Mouse (Mus musculus): ENCODE data around the gene Gm20696. TPM values are rescaled to one million over a fixed set of nuclear protein-coding genes. Genes with fewer than 3 reads are reported as not detected.

The Gm20696 gene
- total and polyA plus RNA-seq, 2 experiments from 2014 or later: 2.5 to 3.6 TPM

DNA sequence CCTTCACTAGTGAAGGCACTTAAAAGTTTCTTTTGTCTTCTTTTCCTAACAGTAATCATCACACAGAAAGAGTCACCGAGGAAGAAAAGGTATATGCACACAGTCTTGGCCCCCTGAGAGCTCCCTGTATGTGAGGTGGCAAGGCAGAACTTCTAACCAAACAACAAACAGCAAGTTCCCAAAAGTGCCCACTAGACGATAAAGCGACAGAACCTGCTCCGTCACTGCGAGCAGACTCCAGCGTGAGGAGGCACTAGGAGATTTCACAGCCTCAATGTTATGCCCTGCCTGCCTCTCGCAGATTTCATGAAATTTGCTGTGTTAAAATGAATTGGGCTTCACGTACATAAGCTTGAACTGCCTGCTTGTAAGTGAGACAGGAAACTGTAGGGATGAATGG, 46.6 kb downstream of the Gm20696 start:
- no peaks in the 10 kb centered on the region for H3K9me3 ChIP-seq (ENCODE audit: low read length)
- DNase-seq (ENCODE audit: low spot score) (no peak), ATAC-seq (no peak)
- no peak overlapping the region for H3K4me3 ChIP-seq (ENCODE audit: low read length)
- no peaks in the 10 kb centered on the region for H3K27me3 ChIP-seq (ENCODE audit: insufficient read depth, low read length)
- H3K9ac ChIP-seq (replicated peaks; ENCODE audit: low read length): no peak overlapping the region
- H3K36me3 ChIP-seq (ENCODE audit: insufficient read depth, low read length): no peaks in the 10 kb centered on the region
- 79% methylated on average over 8 of the region's 8 CpGs for WGBS
- TF ChIP-seq CTCF (IDR thresholded peaks at IDR 0.05; ENCODE audit: low read depth): no peak
- H3K27ac ChIP-seq: no peak overlapping the region
- no peaks in the 10 kb centered on the region; the same call in 1 of the 2 replicates for H3K4me1 ChIP-seq (ENCODE audit: insufficient read depth, low read length)
- H3K4me2 ChIP-seq (ENCODE audit: low read depth, low read length): no peak overlapping the region

DNA sequence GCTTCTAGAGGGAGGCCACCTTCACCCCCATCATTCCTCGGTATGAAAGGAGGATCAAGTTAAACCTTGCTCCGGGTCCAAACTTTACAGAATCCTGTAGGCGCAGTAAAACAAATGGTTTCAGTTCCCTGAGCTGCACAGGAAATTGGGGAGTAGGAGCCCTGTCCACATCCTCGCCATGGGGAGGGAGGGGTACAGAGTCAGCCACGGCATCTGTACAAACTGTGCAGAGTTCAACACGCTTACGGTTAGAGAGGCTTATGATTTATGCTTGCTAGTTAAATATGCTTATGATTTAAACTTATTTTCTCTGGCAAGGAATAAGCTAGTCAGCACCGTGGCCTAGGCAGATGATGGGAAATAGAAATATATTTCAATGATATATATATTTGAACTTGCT, 47.1 kb downstream of the Gm20696 start:
- Histone ChIP-seq H3K4me1 (ENCODE audit: insufficient read depth, low read length) (no peaks in the 10 kb centered on the region; the same call in 1 of the 2 replicates), H3K36me3 (ENCODE audit: insufficient read depth, low read length) (no peaks in the 10 kb centered on the region), H3K9ac (replicated peaks; ENCODE audit: low read length) (no peak overlapping the region), H3K9me3 (ENCODE audit: low read length) (no peaks in the 10 kb centered on the region), H3K4me2 (ENCODE audit: low read depth, low read length) (no peak overlapping the region), H3K27me3 (ENCODE audit: insufficient read depth, low read length) (no peaks in the 10 kb centered on the region), H3K4me3 (ENCODE audit: low read length) (no peak overlapping the region), H3K27ac (no peak overlapping the region)
- 77% methylated on average over 8 of the region's 8 CpGs for WGBS
- DNase-seq (ENCODE audit: low spot score): no peak
- no peak for ATAC-seq
- no peak for TF ChIP-seq CTCF (IDR thresholded peaks at IDR 0.05; ENCODE audit: low read depth)

DNA sequence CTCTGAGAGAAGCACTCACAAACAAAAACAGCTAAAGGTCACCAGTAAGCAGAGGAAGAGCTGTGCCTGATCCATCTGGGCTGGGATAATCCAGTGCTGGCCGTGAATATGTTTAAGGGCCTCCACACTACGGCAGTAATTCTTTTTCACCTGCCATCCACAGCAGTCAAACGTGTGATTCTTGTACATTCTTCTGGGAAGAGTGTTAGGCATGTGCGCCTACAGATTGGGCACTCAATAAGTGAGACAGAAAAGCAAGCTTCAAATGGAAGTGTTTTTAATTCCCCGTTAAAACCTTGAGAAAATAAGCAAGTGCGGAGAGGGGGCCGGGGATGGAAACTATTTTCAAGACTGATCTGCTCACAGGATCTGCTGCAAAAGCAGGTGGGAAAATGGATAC, 48.7 kb downstream of the Gm20696 start:
- Histone ChIP-seq H3K9me3 (ENCODE audit: low read length) (no peaks in the 10 kb centered on the region), H3K9ac (replicated peaks; ENCODE audit: low read length) (no peak overlapping the region), H3K27ac (no peak overlapping the region), H3K4me1 (ENCODE audit: insufficient read depth, low read length) (no peaks in the 10 kb centered on the region; the same call in 1 of the 2 replicates), H3K36me3 (ENCODE audit: insufficient read depth, low read length) (no peaks in the 10 kb centered on the region), H3K4me3 (ENCODE audit: low read length) (no peak overlapping the region), H3K4me2 (ENCODE audit: low read depth, low read length) (no peak overlapping the region), H3K27me3 (ENCODE audit: insufficient read depth, low read length) (no peaks in the 10 kb centered on the region)
- DNase-seq (ENCODE audit: low spot score) (no peak), ATAC-seq (no peak)
- 71% methylated on average over 7 of the region's 7 CpGs for WGBS
- TF ChIP-seq CTCF (IDR thresholded peaks at IDR 0.05; ENCODE audit: low read depth): no peak

DNA sequence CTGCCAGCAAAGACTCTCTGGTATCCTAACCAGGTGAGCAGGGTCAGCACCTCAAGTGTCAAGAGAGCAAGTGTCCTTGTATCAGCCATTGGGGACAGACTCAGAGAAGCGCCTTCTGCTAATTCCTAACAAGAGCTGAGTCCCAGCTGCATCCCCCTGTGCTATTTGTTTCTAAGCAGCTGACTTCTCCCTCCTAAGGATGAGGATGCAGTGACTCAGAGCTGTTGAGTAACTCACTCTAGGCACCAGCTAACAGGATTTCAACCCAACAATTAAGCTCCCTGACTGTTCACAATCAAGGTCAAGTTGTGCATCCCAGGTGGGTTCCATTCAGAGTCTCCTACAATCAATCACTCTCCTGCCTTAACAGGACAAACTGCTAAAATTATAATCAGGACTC, 49.2 kb downstream of the Gm20696 start:
- ATAC-seq: no peak
- no peaks in the 10 kb centered on the region for H3K9me3 ChIP-seq (ENCODE audit: low read length)
- H3K36me3 ChIP-seq (ENCODE audit: insufficient read depth, low read length): no peaks in the 10 kb centered on the region
- no peak overlapping the region for H3K4me2 ChIP-seq (ENCODE audit: low read depth, low read length)
- no peaks in the 10 kb centered on the region; the same call in 1 of the 2 replicates for H3K4me1 ChIP-seq (ENCODE audit: insufficient read depth, low read length)
- no peaks in the 10 kb centered on the region for H3K27me3 ChIP-seq (ENCODE audit: insufficient read depth, low read length)
- WGBS: 87% methylated on average over 1 of the region's 1 CpGs
- H3K27ac ChIP-seq: no peak overlapping the region
- no peak for TF ChIP-seq CTCF (IDR thresholded peaks at IDR 0.05; ENCODE audit: low read depth)
- H3K9ac ChIP-seq (replicated peaks; ENCODE audit: low read length): no peak overlapping the region
- H3K4me3 ChIP-seq (ENCODE audit: low read length): no peak overlapping the region
- no peak for DNase-seq (ENCODE audit: low spot score)

DNA sequence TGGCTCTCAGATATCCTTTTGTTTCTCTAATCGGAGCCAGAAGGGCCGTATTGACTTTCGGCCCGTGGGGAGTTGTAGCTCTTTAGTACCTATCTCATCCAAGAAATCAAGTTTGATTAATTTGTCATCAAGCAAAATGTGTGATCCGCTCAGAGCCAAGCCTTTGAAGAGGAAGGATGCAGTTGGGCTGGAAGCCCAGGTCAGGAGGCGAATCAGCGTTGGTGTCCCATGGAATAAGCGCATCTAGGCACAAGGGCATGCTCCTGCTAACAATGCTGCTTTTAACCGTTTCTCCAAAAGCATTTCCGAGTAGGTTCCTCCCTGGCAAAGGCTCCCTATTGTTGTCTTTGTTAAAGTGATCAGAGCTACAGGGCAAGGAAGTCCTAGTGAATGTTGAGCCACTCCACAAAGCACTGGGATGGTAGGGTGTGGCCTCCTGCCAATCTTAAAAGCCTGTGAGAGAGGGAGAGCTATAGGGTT, 51.3 kb downstream of the Gm20696 start:
- TF ChIP-seq CTCF (IDR thresholded peaks at IDR 0.05; ENCODE audit: low read depth): no peak
- DNase-seq (ENCODE audit: low spot score): peak; percentile 36
- no peak for ATAC-seq
- H3K4me1 ChIP-seq (ENCODE audit: insufficient read depth, low read length): no peaks in the 10 kb centered on the region; the same call in 1 of the 2 replicates
- no peak overlapping the region for H3K27ac ChIP-seq
- no peak overlapping the region for H3K4me2 ChIP-seq (ENCODE audit: low read depth, low read length)
- H3K9me3 ChIP-seq (ENCODE audit: low read length): no peaks in the 10 kb centered on the region
- no peaks in the 10 kb centered on the region for H3K27me3 ChIP-seq (ENCODE audit: insufficient read depth, low read length)
- no peak overlapping the region for H3K4me3 ChIP-seq (ENCODE audit: low read length)
- WGBS: 24% methylated on average over 10 of the region's 10 CpGs
- no peak overlapping the region for H3K9ac ChIP-seq (replicated peaks; ENCODE audit: low read length)
- H3K36me3 ChIP-seq (ENCODE audit: insufficient read depth, low read length): no peaks in the 10 kb centered on the region

DNA sequence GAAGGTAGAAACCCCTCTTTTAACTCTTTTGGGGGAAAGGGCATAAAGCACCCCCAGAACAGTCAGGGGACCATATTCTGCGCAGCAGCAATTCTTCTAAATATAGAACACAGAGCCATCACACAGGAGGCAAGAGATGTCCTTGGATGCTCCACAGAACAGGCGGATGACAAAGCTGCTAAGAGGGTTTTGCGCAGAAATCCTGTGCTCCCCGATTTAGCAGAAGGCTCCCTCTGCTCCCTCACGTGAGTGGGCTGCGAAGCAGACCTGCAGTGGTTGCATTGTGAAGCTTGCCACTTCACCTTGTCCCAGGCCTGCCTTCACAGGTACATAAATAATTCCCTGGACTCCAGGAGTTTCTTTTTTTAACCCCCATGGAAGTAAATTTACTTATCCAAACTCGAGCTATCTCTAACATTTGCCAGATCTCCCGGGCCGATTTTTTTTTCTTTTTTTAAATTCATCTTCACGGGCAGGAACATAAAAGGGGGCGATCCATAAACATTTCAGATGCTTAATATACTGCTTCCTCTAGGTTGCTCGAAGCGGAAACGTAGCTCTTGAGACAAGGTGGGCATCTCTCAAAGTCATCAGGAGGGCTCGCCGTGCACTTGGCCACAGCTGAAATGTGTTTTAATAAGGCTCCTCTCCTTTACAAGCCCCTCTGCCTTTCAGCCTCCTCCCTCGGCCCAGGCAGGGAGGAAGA, 51.9 kb downstream of the Gm20696 start:
- ATAC-seq (no peak), DNase-seq (ENCODE audit: low spot score) (no peak)
- no peaks in the 10 kb centered on the region for H3K36me3 ChIP-seq (ENCODE audit: insufficient read depth, low read length)

DNA sequence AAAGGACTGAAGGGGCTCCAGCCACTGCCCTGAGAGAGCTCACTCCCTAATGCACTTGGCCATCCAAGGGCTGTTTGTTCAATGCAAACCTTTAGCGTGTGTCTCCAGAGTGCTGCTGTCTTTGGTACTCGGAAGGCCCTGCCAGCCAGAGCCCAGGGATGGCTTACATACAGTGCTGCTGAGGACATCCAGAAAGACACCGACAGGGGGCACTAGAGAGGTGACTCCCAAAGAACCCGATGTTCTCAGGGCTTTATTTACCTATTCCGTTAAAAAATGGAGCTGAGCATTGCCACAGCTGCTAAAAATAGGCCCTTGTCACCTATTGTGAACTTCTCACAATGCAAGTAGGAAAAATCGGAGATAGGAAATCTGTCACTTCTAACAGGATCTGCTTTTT, 54.7 kb downstream of the Gm20696 start:
- H3K27me3 ChIP-seq (ENCODE audit: insufficient read depth, low read length): no peaks in the 10 kb centered on the region
- H3K9ac ChIP-seq (replicated peaks; ENCODE audit: low read length): no peak overlapping the region
- no peak overlapping the region for H3K27ac ChIP-seq
- H3K4me2 ChIP-seq (ENCODE audit: low read depth, low read length): no peak overlapping the region
- ATAC-seq: no peak
- H3K4me3 ChIP-seq (ENCODE audit: low read length): no peak overlapping the region
- H3K4me1 ChIP-seq (ENCODE audit: insufficient read depth, low read length): no peaks in the 10 kb centered on the region; the same call in 1 of the 2 replicates
- no peak for DNase-seq (ENCODE audit: low spot score)
- H3K36me3 ChIP-seq (ENCODE audit: insufficient read depth, low read length): no peaks in the 10 kb centered on the region
- H3K9me3 ChIP-seq (ENCODE audit: low read length): no peaks in the 10 kb centered on the region
- 64% methylated on average over 6 of the region's 6 CpGs for WGBS
- peak; percentile 32 for TF ChIP-seq CTCF (IDR thresholded peaks at IDR 0.05; ENCODE audit: low read depth)

More for the DNA sequence above, 51.9 kb downstream of the Gm20696 start:
- Histone ChIP-seq H3K27ac (no peak overlapping the region), H3K27me3 (ENCODE audit: insufficient read depth, low read length) (no peaks in the 10 kb centered on the region), H3K4me3 (ENCODE audit: low read length) (no peak overlapping the region), H3K4me2 (ENCODE audit: low read depth, low read length) (no peak overlapping the region), H3K4me1 (ENCODE audit: insufficient read depth, low read length) (no peaks in the 10 kb centered on the region; the same call in 1 of the 2 replicates), H3K9ac (replicated peaks; ENCODE audit: low read length) (no peak overlapping the region), H3K9me3 (ENCODE audit: low read length) (no peaks in the 10 kb centered on the region)
- 58% methylated on average over 17 of the region's 17 CpGs for WGBS
- no peak for TF ChIP-seq CTCF (IDR thresholded peaks at IDR 0.05; ENCODE audit: low read depth)

Data from hindbrain, postnatal 0 days (tissue).